ENCODE assay signal across 17 mouse cellular contexts in genomic region chr7:89183928-89184327, GRCm38 (mm10).
DNase-seq lines count a peak whose midpoint lies in the region; ATAC-seq and TF ChIP-seq lines count a peak whose summit lies in the region.
"Had no signal": no experiment of that assay in that cellular context is flagged by ENCODE, and none has a peak within 500 bp of the region (broad histone marks: within the 10 kb centered on the region; RNA-seq: fewer than 3 reads in every experiment).

No protein-coding gene starts in this region.

- peak; percentile 73 for DNase-seq in embryonic facial prominence, embryonic 14.5 days (ENCODE audit: low spot score)
- no peak for DNase-seq in embryonic facial prominence, embryonic 10.5 days (ENCODE audit: low spot score)
- no peak for DNase-seq in intestine, embryonic 14.5 days (ENCODE audit: low spot score)
- DNase-seq in 3T3-L1 (ENCODE audit: low read depth, low spot score), result peak; percentile 38
- no peak for DNase-seq in left cerebral cortex, postnatal 14 days (ENCODE audit: low spot score in 2 of 2)
- DNase-seq: adrenal gland, postnatal 25 days; cerebellum, postnatal 25 days; kidney, postnatal 25 days; lung, postnatal 10 days; thymus, postnatal 14 days had no signal

- no peak overlapping the region for H3K9ac ChIP-seq in embryonic facial prominence, embryonic 14.5 days (ENCODE audit: low read depth, low read length)
- no peak overlapping the region for H3K9ac ChIP-seq in intestine, embryonic 14.5 days (ENCODE audit: low read length)
- no peak overlapping the region for H3K9ac ChIP-seq in intestine, postnatal 0 days (ENCODE audit: low read depth, low read length)
- no peak overlapping the region for H3K9ac ChIP-seq in intestine, embryonic 15.5 days
- no peak overlapping the region for H3K9ac ChIP-seq in midbrain, embryonic 16.5 days (ENCODE audit: low read depth, low read length)
- H3K9ac ChIP-seq: midbrain, embryonic 15.5 days had no signal

- ATAC-seq in embryonic facial prominence, embryonic 14.5 days (ENCODE audit: low read depth), result no peak
- no peak for ATAC-seq in intestine, embryonic 14.5 days (replicated peaks; ENCODE audit: low FRiP score, low TSS enrichment, low read depth)
- no peak for ATAC-seq in intestine, postnatal 0 days
- no peak for ATAC-seq in intestine, embryonic 15.5 days
- ATAC-seq in midbrain, embryonic 16.5 days, result no peak
- ATAC-seq: forebrain, embryonic 16.5 days; midbrain, embryonic 15.5 days had no signal

- 57% methylated on average over 4 of the region's 4 CpGs for WGBS in embryonic facial prominence, embryonic 14.5 days
- 85% methylated on average over 4 of the region's 4 CpGs for WGBS in embryonic facial prominence, embryonic 10.5 days
- WGBS in intestine, embryonic 14.5 days, result 49% methylated on average over 4 of the region's 4 CpGs
- 58% methylated on average over 4 of the region's 4 CpGs for WGBS in intestine, postnatal 0 days
- 43% methylated on average over 4 of the region's 4 CpGs for WGBS in intestine, embryonic 15.5 days
- WGBS in midbrain, embryonic 16.5 days, result 82% methylated on average over 4 of the region's 4 CpGs

- no peaks in the 10 kb centered on the region for H3K9me3 ChIP-seq in embryonic facial prominence, embryonic 14.5 days (ENCODE audit: control insufficient read depth, low read length)
- no peaks in the 10 kb centered on the region for H3K9me3 ChIP-seq in embryonic facial prominence, embryonic 10.5 days
- no peaks in the 10 kb centered on the region for H3K9me3 ChIP-seq in intestine, embryonic 14.5 days (ENCODE audit: control insufficient read depth, low read length)
- H3K9me3 ChIP-seq in intestine, postnatal 0 days (ENCODE audit: control insufficient read depth), result no peaks in the 10 kb centered on the region
- no peaks in the 10 kb centered on the region for H3K9me3 ChIP-seq in intestine, embryonic 15.5 days
- no peaks in the 10 kb centered on the region for H3K9me3 ChIP-seq in midbrain, embryonic 16.5 days (replicated peaks; ENCODE audit: control insufficient read depth, low read length, poor library complexity, severe bottlenecking)
- H3K9me3 ChIP-seq: hindbrain, embryonic 10.5 days; midbrain, embryonic 15.5 days had no signal

- no peaks in the 10 kb centered on the region for H3K27me3 ChIP-seq in embryonic facial prominence, embryonic 14.5 days (replicated peaks; ENCODE audit: control insufficient read depth, insufficient read depth, low read length)
- H3K27me3 ChIP-seq in embryonic facial prominence, embryonic 10.5 days (replicated peaks; ENCODE audit: low read depth, poor library complexity, severe bottlenecking), result no peaks in the 10 kb centered on the region
- H3K27me3 ChIP-seq in intestine, embryonic 14.5 days (replicated peaks; ENCODE audit: control insufficient read depth, insufficient read depth, low read length), result no peaks in the 10 kb centered on the region
- no peaks in the 10 kb centered on the region for H3K27me3 ChIP-seq in intestine, postnatal 0 days (replicated peaks; ENCODE audit: control insufficient read depth, insufficient read depth, low read length)
- H3K27me3 ChIP-seq in intestine, embryonic 15.5 days (replicated peaks), result no peaks in the 10 kb centered on the region
- no peaks in the 10 kb centered on the region for H3K27me3 ChIP-seq in midbrain, embryonic 16.5 days (ENCODE audit: control insufficient read depth, insufficient read depth, low read depth, low read length)
- H3K27me3 ChIP-seq: midbrain, embryonic 15.5 days had no signal

- no peak overlapping the region for H3K4me3 ChIP-seq in embryonic facial prominence, embryonic 14.5 days (ENCODE audit: low read depth, low read length)
- H3K4me3 ChIP-seq in embryonic facial prominence, embryonic 10.5 days, result no peak overlapping the region
- H3K4me3 ChIP-seq in intestine, embryonic 14.5 days (ENCODE audit: low read depth, low read length), result no peak overlapping the region
- H3K4me3 ChIP-seq in intestine, postnatal 0 days (ENCODE audit: low read depth, low read length), result no peak overlapping the region
- H3K4me3 ChIP-seq in intestine, embryonic 15.5 days (replicated peaks), result no peak overlapping the region
- no peak overlapping the region for H3K4me3 ChIP-seq in midbrain, embryonic 16.5 days (ENCODE audit: low read depth, low read length)
- H3K4me3 ChIP-seq: hindbrain, embryonic 10.5 days; midbrain, embryonic 15.5 days had no signal

- peak overlapping the region; percentile 33; the same call in 1 of the 2 replicates for H3K27ac ChIP-seq in embryonic facial prominence, embryonic 14.5 days (replicated peaks; ENCODE audit: low read depth, low read length)
- H3K27ac ChIP-seq in embryonic facial prominence, embryonic 10.5 days (replicated peaks), result no peak overlapping the region
- peak overlapping the region; percentile 67 for H3K27ac ChIP-seq in intestine, embryonic 14.5 days (ENCODE audit: low read depth)
- H3K27ac ChIP-seq in intestine, postnatal 0 days (ENCODE audit: low read depth, low read length), result no peak overlapping the region
- H3K27ac ChIP-seq in intestine, embryonic 15.5 days, result peak overlapping the region; percentile 30
- no peak overlapping the region for H3K27ac ChIP-seq in midbrain, embryonic 16.5 days (ENCODE audit: low read length)
- H3K27ac ChIP-seq: hindbrain, embryonic 10.5 days; midbrain, embryonic 15.5 days had no signal

- no peak overlapping the region for H3K4me2 ChIP-seq in embryonic facial prominence, embryonic 14.5 days (ENCODE audit: low read depth, low read length)
- no peak overlapping the region for H3K4me2 ChIP-seq in intestine, embryonic 14.5 days (ENCODE audit: low read length)
- H3K4me2 ChIP-seq in intestine, postnatal 0 days (replicated peaks; ENCODE audit: low read depth), result no peak overlapping the region
- H3K4me2 ChIP-seq in intestine, embryonic 15.5 days (replicated peaks), result no peak overlapping the region
- no peak overlapping the region for H3K4me2 ChIP-seq in midbrain, embryonic 16.5 days (ENCODE audit: low read length)
- H3K4me2 ChIP-seq: liver, embryonic 11.5 days; midbrain, embryonic 15.5 days had no signal

- no peaks in the 10 kb centered on the region for H3K36me3 ChIP-seq in embryonic facial prominence, embryonic 14.5 days (ENCODE audit: control insufficient read depth, insufficient read depth, low read length)
- peaks cover 5% of the 10 kb centered on the region; the same call in 1 of the 2 replicates for H3K36me3 ChIP-seq in embryonic facial prominence, embryonic 10.5 days (replicated peaks)
- no peaks in the 10 kb centered on the region for H3K36me3 ChIP-seq in intestine, embryonic 14.5 days (ENCODE audit: control insufficient read depth, insufficient read depth, low read length)
- H3K36me3 ChIP-seq in intestine, postnatal 0 days (ENCODE audit: control insufficient read depth, insufficient read depth), result no peaks in the 10 kb centered on the region; the same call in 1 of the 2 replicates
- no peaks in the 10 kb centered on the region for H3K36me3 ChIP-seq in intestine, embryonic 15.5 days
- H3K36me3 ChIP-seq in midbrain, embryonic 16.5 days (ENCODE audit: control insufficient read depth, insufficient read depth, low read length), result no peaks in the 10 kb centered on the region
- H3K36me3 ChIP-seq: hindbrain, embryonic 10.5 days; midbrain, embryonic 15.5 days had no signal

- intact Hi-C loops in left cerebral cortex, postnatal 14 days (cut with DNase I), result no loop called here

- peaks cover 5% of the 10 kb centered on the region; the same call in 1 of the 2 replicates for H3K4me1 ChIP-seq in embryonic facial prominence, embryonic 14.5 days (ENCODE audit: control insufficient read depth, insufficient read depth, low read length)
- H3K4me1 ChIP-seq in embryonic facial prominence, embryonic 10.5 days, result no peaks in the 10 kb centered on the region
- H3K4me1 ChIP-seq in intestine, embryonic 14.5 days (replicated peaks; ENCODE audit: control insufficient read depth, insufficient read depth, low read length), result peaks cover 17% of the 10 kb centered on the region
- no peaks in the 10 kb centered on the region for H3K4me1 ChIP-seq in intestine, postnatal 0 days (replicated peaks; ENCODE audit: control insufficient read depth, insufficient read depth, low read length)
- H3K4me1 ChIP-seq in intestine, embryonic 15.5 days (replicated peaks), result 0 out of 2 replicates have a peak, but pooled peaks cover 5% of the 10 kb centered on the region
- no peaks in the 10 kb centered on the region for H3K4me1 ChIP-seq in midbrain, embryonic 16.5 days (ENCODE audit: control insufficient read depth, insufficient read depth, low read length)
- H3K4me1 ChIP-seq: hindbrain, embryonic 10.5 days; midbrain, embryonic 15.5 days had no signal

- no peak for TF ChIP-seq CTCF in intestine, postnatal 0 days (IDR thresholded peaks at IDR 0.05; ENCODE audit: low read depth)

Comparison
In these comparisons a context has a peak if more than half of its experiments do, and no peak if none do; other contexts are left out.
1. DNase-seq: peak in embryonic facial prominence, embryonic 14.5 days (single experiment) and 3T3-L1 (single experiment); none in embryonic facial prominence, embryonic 10.5 days (single experiment), intestine, embryonic 14.5 days (single experiment) and left cerebral cortex, postnatal 14 days (0 of 2).
2. H3K27ac ChIP-seq: peak in embryonic facial prominence, embryonic 14.5 days (single experiment), intestine, embryonic 14.5 days (single experiment) and intestine, embryonic 15.5 days (single experiment); none in embryonic facial prominence, embryonic 10.5 days (single experiment), intestine, postnatal 0 days (single experiment) and midbrain, embryonic 16.5 days (single experiment).